Mouse (Mus musculus): Measurements from ENCODE around the gene Fam189a2.

GRCm38 (mm10) chr19:23977901-23978443 is 52.8 kb downstream of the Fam189a2 start:
- no peak for TF ChIP-seq GATA1 (IDR thresholded peaks at IDR 0.05; ENCODE audit: low read length)
- no peak for TF ChIP-seq TAL1 (IDR thresholded peaks at IDR 0.05; ENCODE audit: low read length)
